Mouse (Mus musculus) layer of hippocampus, adult 18-20 months (tissue): Measurements from ENCODE around the gene Pon3. TPM values are rescaled to one million over a fixed set of nuclear protein-coding genes. Genes with fewer than 3 reads are reported as not detected.

Experiments used
- DNase-seq, 2 experiments: peaks; one replicate each; pipeline ENCODE4 v3.0.0; 2022; ENCODE audit warnings: low spot score in 2 of 2
- total RNA-seq, 2 experiments: library from RNA; stranded (reverse); gene quantifications; 2 replicates each; pipeline ENCODE4 v1.2.3; 2021

Gene Pon3
- total RNA-seq, 2 experiments from 2014 or later = 2.2 to 2.6 TPM

DNA sequence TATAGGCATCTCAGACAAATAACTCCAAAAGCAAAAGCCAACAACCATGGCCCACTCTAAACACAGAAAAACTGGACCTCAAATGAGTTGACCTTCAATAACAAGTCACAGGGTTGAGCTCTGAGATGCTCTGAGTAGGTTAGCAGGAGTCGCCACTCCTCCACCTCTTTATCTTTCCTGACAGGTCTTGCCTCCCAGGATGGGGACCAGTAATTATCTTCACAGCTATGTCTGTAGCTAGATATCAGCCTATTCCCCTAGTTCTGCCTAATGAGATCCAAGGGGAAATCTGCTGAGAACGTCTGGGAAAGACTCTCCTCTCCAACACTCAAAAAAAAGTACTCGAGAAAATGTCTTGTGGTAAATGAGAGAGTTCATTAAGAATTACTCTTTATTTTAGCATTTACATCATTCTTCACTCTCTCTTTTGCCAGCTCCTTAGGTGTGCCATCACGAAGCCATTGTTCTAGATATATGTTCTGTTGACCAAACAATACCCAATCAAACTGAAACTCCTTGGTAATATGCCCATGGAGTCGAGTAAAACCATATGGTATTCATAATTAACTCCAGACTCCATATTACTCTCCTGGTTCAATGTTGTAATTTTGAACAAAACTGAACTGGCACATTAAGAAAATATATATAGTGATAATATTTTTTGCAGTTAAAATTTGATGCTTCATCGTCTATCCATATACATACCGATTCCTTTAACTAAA lies 69.7 kb downstream of the Pon3 start:
- DNase-seq = no peak

DNA sequence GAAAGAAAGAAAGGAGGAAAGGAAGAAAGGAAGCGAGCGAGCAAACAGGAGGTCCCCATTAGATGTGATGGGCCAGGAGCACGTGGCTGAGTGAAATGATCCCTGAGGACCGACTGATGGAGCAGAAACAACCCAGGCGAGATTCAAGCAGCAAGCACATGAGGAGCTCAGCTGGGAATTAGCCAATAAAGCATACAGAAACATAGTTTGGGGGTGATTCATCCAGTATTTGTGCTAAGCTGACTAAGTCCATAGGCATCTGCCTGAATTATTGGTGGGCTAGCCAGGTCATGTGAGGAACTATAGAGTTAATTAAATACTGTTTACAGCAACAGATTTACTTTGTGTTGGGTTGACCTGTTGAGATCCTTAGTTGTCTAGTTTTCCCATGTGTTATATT lies 75.4 kb downstream of the Pon3 start:
- no peak for DNase-seq

DNA sequence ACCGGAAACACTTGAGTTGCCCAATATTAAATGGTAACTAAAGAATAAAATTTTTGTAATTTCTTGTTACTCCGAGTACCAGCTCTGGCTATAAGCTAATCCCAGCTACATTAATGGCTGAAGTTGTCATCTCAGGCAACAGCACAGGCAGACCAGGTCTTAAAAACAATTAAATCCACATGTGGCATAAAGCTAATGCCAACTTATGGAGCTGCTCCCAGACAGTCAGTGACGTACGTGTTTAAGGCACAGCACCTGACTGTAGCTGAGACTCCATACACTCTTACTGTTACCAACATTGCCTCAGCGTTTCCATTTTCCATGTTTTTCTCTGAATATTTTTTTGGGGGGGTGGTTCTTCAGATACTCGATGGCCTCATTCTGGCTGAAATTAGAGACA lies 76.9 kb downstream of the Pon3 start:
- DNase-seq = no peak

DNA sequence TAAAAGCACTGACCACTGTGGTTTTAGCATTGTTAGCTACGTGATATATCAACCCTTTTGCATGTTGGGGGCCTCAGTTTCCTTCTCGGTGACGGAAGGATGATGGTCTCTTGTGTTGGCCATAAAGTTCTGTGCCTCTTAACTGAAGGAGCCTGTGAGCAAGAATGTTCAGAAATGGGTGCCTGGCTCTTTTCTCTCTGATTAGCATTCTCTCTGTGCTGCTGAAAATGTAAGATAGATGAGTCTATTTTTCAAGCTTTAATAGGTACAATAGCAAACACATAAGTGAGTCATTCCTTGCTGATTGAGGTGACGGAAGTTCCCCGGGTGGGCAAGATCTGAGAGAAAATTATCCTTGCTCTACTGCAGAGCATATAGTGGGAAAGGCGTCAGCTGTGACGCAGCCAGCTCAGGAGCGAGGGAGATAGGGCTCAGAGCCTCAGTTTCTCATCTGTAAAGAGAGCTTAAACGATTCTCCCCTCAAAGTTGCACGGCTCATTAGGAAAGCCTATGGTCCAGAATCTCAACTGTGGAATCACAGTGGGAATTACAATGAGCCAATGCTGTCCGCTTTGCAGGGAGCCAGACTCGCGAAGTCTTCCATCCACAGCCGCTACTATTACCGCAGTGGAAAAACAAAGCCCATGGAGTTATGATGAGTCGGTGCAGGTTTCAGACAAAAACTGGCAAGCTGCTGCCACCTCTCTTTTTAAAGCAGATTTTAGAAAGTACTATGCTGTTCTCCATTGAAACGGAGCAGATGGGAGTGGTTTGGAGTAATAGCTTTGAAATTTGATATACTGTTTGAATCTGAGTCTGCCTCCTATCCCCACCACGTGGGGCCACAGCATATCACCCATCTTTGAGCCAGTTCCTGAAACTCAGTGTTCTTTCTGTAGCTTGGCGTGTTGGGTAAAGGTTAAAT lies 77.9 kb downstream of the Pon3 start:
- peak in 1 of 2 experiments; percentile 44 for DNase-seq

DNA sequence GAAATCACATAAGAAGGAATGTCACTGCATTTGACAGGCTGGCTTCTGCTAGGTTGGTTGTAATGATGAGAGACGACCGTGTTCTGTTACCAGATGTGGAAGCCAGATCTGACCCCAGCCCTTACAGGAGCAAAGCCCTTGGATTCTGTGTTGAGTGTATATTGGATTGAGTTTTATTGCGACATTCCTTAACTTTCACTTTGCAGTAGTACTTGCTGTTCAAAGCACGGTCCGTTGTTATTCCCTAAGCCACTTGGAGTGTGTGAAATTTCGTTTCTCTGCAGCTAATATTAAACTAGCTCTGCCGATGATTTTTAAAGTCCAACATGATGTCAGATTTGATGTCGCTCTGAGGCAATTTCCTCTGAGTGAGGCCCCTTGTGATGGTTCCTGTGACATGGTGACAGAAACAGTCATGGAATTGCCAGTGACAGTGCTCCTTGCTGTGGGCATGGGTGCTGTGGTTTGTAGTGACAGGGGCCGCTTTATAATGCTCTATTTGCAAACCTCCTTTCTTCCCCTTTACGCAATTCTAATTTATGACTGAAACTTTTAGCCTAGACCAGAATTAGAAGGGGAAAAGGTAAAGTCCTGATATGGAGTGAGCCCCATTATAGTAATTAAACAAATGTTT lies 81.8 kb downstream of the Pon3 start:
- DNase-seq = no peak

DNA sequence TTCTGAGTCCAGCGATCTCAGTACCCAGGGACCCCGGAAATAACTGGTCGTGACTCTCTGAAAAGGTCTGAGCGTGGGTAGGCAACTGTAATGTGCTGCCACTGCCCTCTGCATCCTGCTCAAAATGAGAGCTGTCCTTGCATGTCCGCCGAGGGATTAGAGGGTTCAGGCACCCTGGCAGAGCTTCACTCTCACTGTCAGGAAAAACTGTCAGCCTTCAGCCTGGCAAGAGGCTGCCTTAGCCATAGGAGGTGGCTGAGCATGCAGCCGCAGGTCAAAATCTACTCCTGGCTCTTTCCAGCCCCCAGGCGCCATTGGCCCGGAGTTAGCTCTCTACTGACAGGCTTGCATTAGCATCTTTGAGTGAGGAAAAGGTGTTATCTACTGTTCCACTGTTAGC lies 83.5 kb downstream of the Pon3 start:
- no peak for DNase-seq

DNA sequence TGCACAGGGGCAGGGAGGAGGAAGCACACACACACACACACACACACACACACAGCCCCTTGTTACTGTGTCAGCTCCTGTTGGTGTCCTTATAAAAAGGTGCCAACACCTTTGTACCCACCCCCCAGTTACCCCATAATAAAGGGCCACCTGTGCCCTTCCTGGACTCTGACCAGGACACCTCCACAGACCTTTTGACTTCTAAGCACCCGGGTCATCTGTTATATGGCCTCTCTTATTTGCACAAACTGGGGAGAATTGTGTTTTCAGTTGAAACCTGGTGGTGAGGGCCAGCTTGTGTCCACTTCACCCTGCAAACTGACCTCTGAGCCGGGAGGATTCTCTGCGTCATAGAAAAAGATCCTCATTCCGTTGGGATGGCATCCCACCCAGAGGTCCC lies 84.7 kb downstream of the Pon3 start:
- DNase-seq = no peak

Other genes with a start within 250 kb of the Pon3 start
- not detected for gene Pon1, start 62.3 kb downstream of the Pon3 start, total RNA-seq
- 10 to 100 TPM; 19.1 to 21.8 TPM for gene Pon2, start 42.2 kb upstream of the Pon3 start, total RNA-seq
- gene Asb4, start 127.1 kb upstream of the Pon3 start, total RNA-seq = under 1 TPM; 0.27 to 0.76 TPM
- 10 to 100 TPM; 22.2 to 33.2 TPM for gene Pdk4, start 240.0 kb upstream of the Pon3 start, total RNA-seq